Mouse (Mus musculus) ovary, adult 10 weeks (tissue): ENCODE data around the gene Syt16. TPM values are rescaled to one million over a fixed set of nuclear protein-coding genes. Genes with fewer than 3 reads are reported as not detected.

Source experiments
- polyA plus RNA-seq: library from polyadenylated mRNA; stranded (reverse); fragments of 350-450 nt; fragmentation: Illumina TruSeq; extraction: RNeasy Lipid Tissue Mini Kit (QIAGEN cat#74804); gene quantifications from one replicate; pipeline ENCODE4 v1.2.3, GENCODE M21; 2014

The Syt16 gene
- polyA plus RNA-seq: 1.3 TPM

GRCm38 (mm10) chr12:73997297-73998127, at the start of gene Syt16:
Gene Syt16, plus strand, starts transcription at chr12:73997661.

GRCm38 (mm10) chr12:73964291-73965281, 32.9 kb upstream of the Syt16 start, which contains the start of gene Snapc1:
Gene Snapc1, plus strand, starts transcription at chr12:73964481.

GRCm38 (mm10) chr12:74316344-74316973, 319.0 kb downstream of the Syt16 start, which contains the start of gene Gm11042:
Gene Gm11042, minus strand, starts transcription at chr12:74316394.

Other genes starting within 250 kb of the Syt16 start
- gene Hif1a, start 96.3 kb upstream of the Syt16 start, polyA plus RNA-seq: 472 TPM
- gene Gm49321, start 60.0 kb upstream of the Syt16 start, polyA plus RNA-seq: not detected
- 21.0 TPM for gene Snapc1, start 33.2 kb upstream of the Syt16 start, polyA plus RNA-seq